Mouse (Mus musculus) forebrain, embryonic 14.5 days (tissue): Measurements from ENCODE around the gene Synpr. TPM values are rescaled to one million over a fixed set of nuclear protein-coding genes. Genes with fewer than 3 reads are reported as not detected.

Source experiments
- ATAC-seq: fragments of 200-750 bp; cut with Nextera tagmentation; 2 replicates; pipeline ENCODE4 v1.8.0; 2017; ENCODE audit warnings: mild to moderate bottlenecking, moderate library complexity
- DNase-seq: peaks from one replicate; pipeline ENCODE4 v3.0.0-alpha.2; 2015; ENCODE audit warnings: low spot score
- H3K27ac ChIP-seq: fragments of 300-500 bp; sonication (generic); 2 replicates; pipeline ENCODE4 v1.5.1; 2014; ENCODE audit warnings: low read depth, mild to moderate bottlenecking, control low read depth, low read length, moderate library complexity
- H3K27me3 ChIP-seq: fragments of 300-500 bp; sonication (generic); replicated peaks from 2 replicates; pipeline ENCODE4 v1.6.1; 2014; ENCODE audit warnings: low read length, control low read depth, mixed read lengths; ENCODE audit not compliant: control insufficient read depth, insufficient read depth
- H3K36me3 ChIP-seq: fragments of 300-500 bp; sonication (generic); 2 replicates; pipeline ENCODE4 v1.6.1; 2014; ENCODE audit warnings: low read length, control low read depth; ENCODE audit not compliant: control insufficient read depth, insufficient read depth
- H3K4me1 ChIP-seq: fragments of 300-500 bp; sonication (generic); 2 replicates; pipeline ENCODE4 v1.6.1; 2014; ENCODE audit warnings: antibody characterized with exemption, low read length, control low read depth; ENCODE audit not compliant: control insufficient read depth, insufficient read depth
- H3K4me2 ChIP-seq: fragments of 300-500 bp; sonication (generic); 2 replicates; pipeline ENCODE4 v1.6.1; 2014; ENCODE audit warnings: mild to moderate bottlenecking, control low read depth, low read length
- H3K4me3 ChIP-seq: fragments of 300-500 bp; sonication (generic); 2 replicates; pipeline ENCODE4 v1.5.1; 2014; ENCODE audit warnings: low read depth, low read length, control low read depth
- H3K9ac ChIP-seq: fragments of 300-500 bp; sonication (generic); 2 replicates; pipeline ENCODE4 v1.6.1; 2014; ENCODE audit warnings: mild to moderate bottlenecking, low read length, control low read depth, moderate library complexity
- H3K9me3 ChIP-seq: fragments of 300-500 bp; sonication (generic); replicated peaks from 2 replicates; pipeline ENCODE4 v1.6.1; 2016; ENCODE audit warnings: low read length, control low read depth, mixed read lengths; ENCODE audit not compliant: control insufficient read depth
- WGBS: fragments of 180-500 bp; shearing (Covaris S2); extraction: QIAGEN DNeasy Blood & Tissue Kit; methylation state at CpG from one replicate; pipeline ENCODE4 v1.1.7; 2014; 5-methylcytosine and 5-hydroxymethylcytosine counted together
- polyA plus RNA-seq: library from polyadenylated mRNA; unstranded; fragments of >200 nt; fragmentation: Nextera tagmentation; extraction: Ambion mirVana; gene quantifications from 2 replicates; pipeline ENCODE4 v1.2.1, GENCODE M21; 2014

The Synpr gene
- polyA plus RNA-seq, 1 experiment from 2014 or later: 28.9 TPM

GRCm38 (mm10) chr14:13336162-13336561 is 51.6 kb downstream of the Synpr start:
- no peak for ATAC-seq

GRCm38 (mm10) chr14:13340688-13341087 is 56.1 kb downstream of the Synpr start:
- no peak for ATAC-seq
- no peaks in the 10 kb centered on the region for H3K4me1 ChIP-seq

More at GRCm38 (mm10) chr14:13336162-13336561, 51.6 kb downstream of the Synpr start:
- 69% methylated on average over 4 of the region's 4 CpGs for WGBS
- no peaks in the 10 kb centered on the region for H3K36me3 ChIP-seq
- H3K27ac ChIP-seq: no peak overlapping the region
- H3K27me3 ChIP-seq: no peaks in the 10 kb centered on the region
- no peak overlapping the region for H3K4me2 ChIP-seq
- H3K9me3 ChIP-seq: no peaks in the 10 kb centered on the region
- H3K4me3 ChIP-seq: no peak overlapping the region
- DNase-seq: peak; percentile 33
- H3K4me1 ChIP-seq: no peaks in the 10 kb centered on the region
- H3K9ac ChIP-seq: no peak overlapping the region

GRCm38 (mm10) chr14:13344240-13344639 is 59.7 kb downstream of the Synpr start:
- Histone ChIP-seq H3K9me3 (no peaks in the 10 kb centered on the region), H3K4me2 (no peak overlapping the region), H3K27ac (no peak overlapping the region), H3K36me3 (no peaks in the 10 kb centered on the region), H3K9ac (no peak overlapping the region), H3K4me1 (no peaks in the 10 kb centered on the region), H3K27me3 (no peaks in the 10 kb centered on the region), H3K4me3 (no peak overlapping the region)
- WGBS: 80% methylated on average over 2 of the region's 2 CpGs
- ATAC-seq (no peak), DNase-seq (no peak)

More at GRCm38 (mm10) chr14:13340688-13341087, 56.1 kb downstream of the Synpr start:
- Histone ChIP-seq H3K36me3 (no peaks in the 10 kb centered on the region), H3K27ac (no peak overlapping the region), H3K27me3 (no peaks in the 10 kb centered on the region), H3K9ac (no peak overlapping the region), H3K9me3 (no peaks in the 10 kb centered on the region), H3K4me3 (no peak overlapping the region), H3K4me2 (no peak overlapping the region)
- DNase-seq: no peak
- 77% methylated on average over 4 of the region's 4 CpGs for WGBS

- ATAC-seq (peak; percentile 16; the same call in 1 of the 2 replicates), DNase-seq (peak; percentile 35)
- Histone ChIP-seq H3K4me1 (no peaks in the 10 kb centered on the region), H3K36me3 (no peaks in the 10 kb centered on the region), H3K4me2 (no peak overlapping the region), H3K9me3 (no peaks in the 10 kb centered on the region), H3K9ac (no peak overlapping the region), H3K27ac (no peak overlapping the region), H3K27me3 (no peaks in the 10 kb centered on the region), H3K4me3 (no peak overlapping the region)
- WGBS: 60% methylated on average over 4 of the region's 4 CpGs
These were observed 64.7 kb downstream of the Synpr start for GRCm38 (mm10) chr14:13349170-13349865.

GRCm38 (mm10) chr14:13354154-13354553 is 69.6 kb downstream of the Synpr start:
- H3K9ac ChIP-seq: no peak overlapping the region
- 20% methylated on average over 5 of the region's 5 CpGs for WGBS
- no peak overlapping the region for H3K4me2 ChIP-seq
- no peaks in the 10 kb centered on the region for H3K36me3 ChIP-seq
- no peak overlapping the region for H3K27ac ChIP-seq
- no peak for ATAC-seq
- no peaks in the 10 kb centered on the region for H3K27me3 ChIP-seq
- DNase-seq: peak; percentile 75
- H3K4me1 ChIP-seq: no peaks in the 10 kb centered on the region
- H3K4me3 ChIP-seq: no peak overlapping the region
- H3K9me3 ChIP-seq: no peaks in the 10 kb centered on the region

- no peaks in the 10 kb centered on the region for H3K4me1 ChIP-seq
- H3K4me2 ChIP-seq: no peak overlapping the region
- H3K27ac ChIP-seq: no peak overlapping the region
- no peaks in the 10 kb centered on the region for H3K9me3 ChIP-seq
- no peak overlapping the region for H3K4me3 ChIP-seq
- ATAC-seq: peak; percentile 75
- 10% methylated on average over 7 of the region's 7 CpGs for WGBS
- H3K36me3 ChIP-seq: no peaks in the 10 kb centered on the region
- no peaks in the 10 kb centered on the region for H3K27me3 ChIP-seq
- H3K9ac ChIP-seq: no peak overlapping the region
- peak; percentile 95 for DNase-seq
These were observed 71.2 kb downstream of the Synpr start for GRCm38 (mm10) chr14:13355569-13356362.

GRCm38 (mm10) chr14:13357101-13357667 is 72.6 kb downstream of the Synpr start:
- ATAC-seq (peak; percentile 51; the same call in 1 of the 2 replicates), DNase-seq (peak; percentile 51)
- Histone ChIP-seq H3K9me3 (no peaks in the 10 kb centered on the region), H3K27me3 (no peaks in the 10 kb centered on the region), H3K4me3 (no peak overlapping the region), H3K36me3 (no peaks in the 10 kb centered on the region), H3K27ac (no peak overlapping the region), H3K9ac (no peak overlapping the region), H3K4me2 (no peak overlapping the region), H3K4me1 (no peaks in the 10 kb centered on the region)
- 40% methylated on average over 5 of the region's 5 CpGs for WGBS

- WGBS: 77% methylated on average over 2 of the region's 2 CpGs
- ATAC-seq: no peak
These were observed 73.5 kb downstream of the Synpr start for GRCm38 (mm10) chr14:13358037-13358436.

More at GRCm38 (mm10) chr14:13358037-13358436, 73.5 kb downstream of the Synpr start:
- Histone ChIP-seq H3K9me3 (no peaks in the 10 kb centered on the region), H3K9ac (no peak overlapping the region), H3K4me1 (no peaks in the 10 kb centered on the region), H3K4me3 (no peak overlapping the region), H3K36me3 (no peaks in the 10 kb centered on the region), H3K4me2 (no peak overlapping the region), H3K27ac (no peak overlapping the region), H3K27me3 (no peaks in the 10 kb centered on the region)
- DNase-seq: no peak
